Mouse (Mus musculus) cerebellum, adult 2 months (tissue): ENCODE results near the gene Otof.

Experiments
- CTCF ChIP-seq: fragments of 200-500 bp; IDR thresholded peaks from 2 replicates; pipeline ENCODE4 v1.5.1; 2011; ENCODE audit warnings: low read depth, mild to moderate bottlenecking, control low read depth, low read length, moderate library complexity, borderline replicate concordance; ENCODE audit not compliant: insufficient read depth
- POLR2A ChIP-seq: fragments of 200-500 bp; IDR thresholded peaks from 2 replicates; pipeline ENCODE4 v1.6.1; 2011; ENCODE audit warnings: low read length, control low read depth, borderline replicate concordance; ENCODE audit not compliant: insufficient read depth

GRCm38 (mm10) chr5:30494606-30495005, 32.9 kb upstream of the Otof start:
- TF ChIP-seq POLR2A (no peak), CTCF (no peak)
